Mouse (Mus musculus) limb, embryonic 14.5 days (tissue): ENCODE measurements around the gene Mdp1. TPM values are rescaled to one million over a fixed set of nuclear protein-coding genes. Genes with fewer than 3 reads are reported as not detected.

Source experiments
- ATAC-seq: fragments of 200-750 bp; cut with Nextera tagmentation; 2 replicates; pipeline ENCODE4 v1.8.0; 2017; ENCODE audit warnings: low read depth, moderate number of reproducible peaks, moderate TSS enrichment; ENCODE audit not compliant: low FRiP score
- DNase-seq: peaks from one replicate; pipeline ENCODE4 v3.0.0-alpha.2; 2015; ENCODE audit warnings: low spot score
- H3K27ac ChIP-seq: fragments of 300-500 bp; sonication (generic); replicated peaks from 2 replicates; pipeline ENCODE4 v1.5.1; 2014; ENCODE audit warnings: low read depth, mild to moderate bottlenecking, low read length, moderate library complexity, mixed read lengths
- H3K27me3 ChIP-seq: fragments of 300-500 bp; sonication (generic); 2 replicates; pipeline ENCODE4 v1.6.1; 2014; ENCODE audit warnings: low read length, mixed read lengths; ENCODE audit not compliant: control insufficient read depth, insufficient read depth
- H3K36me3 ChIP-seq: fragments of 300-500 bp; sonication (generic); 2 replicates; pipeline ENCODE4 v1.6.1; 2014; ENCODE audit warnings: mild to moderate bottlenecking, low read length, moderate library complexity, mixed read lengths; ENCODE audit not compliant: control insufficient read depth, insufficient read depth
- H3K4me1 ChIP-seq: fragments of 300-500 bp; sonication (generic); 2 replicates; pipeline ENCODE4 v1.6.1; 2014; ENCODE audit warnings: antibody characterized with exemption, low read length, mixed read lengths; ENCODE audit not compliant: control insufficient read depth, insufficient read depth
- H3K4me2 ChIP-seq: fragments of 300-500 bp; sonication (generic); replicated peaks from 2 replicates; pipeline ENCODE4 v1.6.1; 2014; ENCODE audit warnings: low read depth, mild to moderate bottlenecking, low read length, moderate library complexity; ENCODE audit not compliant: severe bottlenecking
- H3K4me3 ChIP-seq: fragments of 300-500 bp; sonication (generic); replicated peaks from 2 replicates; pipeline ENCODE4 v1.5.1; 2014; ENCODE audit warnings: low read length
- H3K9ac ChIP-seq: fragments of 300-500 bp; sonication (generic); 2 replicates; pipeline ENCODE4 v1.6.1; 2014; ENCODE audit warnings: mild to moderate bottlenecking, low read depth, low read length, moderate library complexity; ENCODE audit not compliant: severe bottlenecking
- H3K9me3 ChIP-seq: fragments of 300-500 bp; sonication (generic); 2 replicates; pipeline ENCODE4 v1.6.1; 2016; ENCODE audit warnings: low read length; ENCODE audit not compliant: control insufficient read depth
- POLR2A ChIP-seq: fragments of 200-500 bp; IDR thresholded peaks from 2 replicates; pipeline ENCODE4 v1.8.0; 2012; ENCODE audit warnings: inconsistent platforms, mild to moderate bottlenecking, moderate library complexity, borderline replicate concordance; ENCODE audit not compliant: insufficient read depth, insufficient read length; ENCODE audit errors: extremely low read depth
- WGBS: fragments of 180-500 bp; shearing (Covaris S2); extraction: QIAGEN DNeasy Blood & Tissue Kit; methylation state at CpG from one replicate; pipeline ENCODE4 v1.1.7; 2014; 5-methylcytosine and 5-hydroxymethylcytosine counted together
- polyA plus RNA-seq, 2 experiments: library from polyadenylated mRNA; depleted of rRNA in 1 of 2; stranded (reverse) in 1 of 2; unstranded in 1 of 2; fragments of >200 nt; fragmentation: Nextera tagmentation in 1 of 2; extraction: Ambion mirVana in 1 of 2; gene quantifications; 2 replicates each; pipeline versions ENCODE4 v1.2.1 to v1.2.3; 2012 to 2014

The Mdp1 gene
- polyA plus RNA-seq, 2 experiments: 49.7 to 53.7 TPM

- DNase-seq (no peak), ATAC-seq (no peak)
- Histone ChIP-seq H3K4me1 (peaks cover 5% of the 10 kb centered on the region), H3K9me3 (no peaks in the 10 kb centered on the region), H3K27me3 (no peaks in the 10 kb centered on the region), H3K9ac (no peak overlapping the region), H3K4me2 (no peak overlapping the region), H3K36me3 (peaks cover 22% of the 10 kb centered on the region), H3K27ac (no peak overlapping the region), H3K4me3 (no peak overlapping the region)
- 86% methylated on average over 3 of the region's 3 CpGs for WGBS
- no peak for TF ChIP-seq POLR2A
Observed at GRCm38 (mm10) chr14:55656935-55657334, 3.4 kb downstream of the Mdp1 start.

- TF ChIP-seq POLR2A: no peak
Observed at GRCm38 (mm10) chr14:55651528-55651927, 8.8 kb downstream of the Mdp1 start.

GRCm38 (mm10) chr14:55649884-55650283, 10.4 kb downstream of the Mdp1 start, which contains the start of gene Tssk4:
Tssk4 (plus strand) TSS chr14:55650184.
- Histone ChIP-seq H3K9me3 (no peaks in the 10 kb centered on the region), H3K36me3 (0 out of 2 replicates have a peak, but pooled peaks cover 8% of the 10 kb centered on the region), H3K4me3 (no peak within 1 kb of the TSS), H3K4me1 (0 out of 2 replicates have a peak, but pooled peaks cover under 1% of the 10 kb centered on the region), H3K27me3 (no peaks in the 10 kb centered on the region), H3K27ac (no peak within 1 kb of the TSS), H3K4me2 (no peak within 1 kb of the TSS), H3K9ac (no peak within 1 kb of the TSS)
- ATAC-seq (no peak), DNase-seq (no peak)
- 100% methylated on average over 2 of the region's 2 CpGs for WGBS
- TF ChIP-seq POLR2A: no peak

More at GRCm38 (mm10) chr14:55651528-55651927, 8.8 kb downstream of the Mdp1 start:
- Histone ChIP-seq H3K27me3 (no peaks in the 10 kb centered on the region), H3K4me2 (no peak overlapping the region), H3K9me3 (no peaks in the 10 kb centered on the region), H3K9ac (no peak overlapping the region), H3K4me3 (no peak overlapping the region), H3K27ac (no peak overlapping the region), H3K36me3 (0 out of 2 replicates have a peak, but pooled peaks cover under 1% of the 10 kb centered on the region), H3K4me1 (no peaks in the 10 kb centered on the region)
- no peak for ATAC-seq
- no peak for DNase-seq
- 83% methylated on average over 7 of the region's 7 CpGs for WGBS

GRCm38 (mm10) chr14:55644261-55644888, 15.9 kb downstream of the Mdp1 start:
- DNase-seq: no peak
- Histone ChIP-seq H3K27ac (no peak overlapping the region), H3K36me3 (peaks cover 29% of the 10 kb centered on the region), H3K4me1 (peaks cover 13% of the 10 kb centered on the region), H3K4me2 (peak overlapping the region; percentile 81), H3K9ac (peak overlapping the region; percentile 91), H3K4me3 (peak overlapping the region; percentile 77), H3K27me3 (no peaks in the 10 kb centered on the region), H3K9me3 (no peaks in the 10 kb centered on the region)
- WGBS: 33% methylated on average over 17 of the region's 17 CpGs
- no peak for TF ChIP-seq POLR2A
- ATAC-seq: no peak

- Histone ChIP-seq H3K4me2 (peak within 1 kb of the TSS; percentile 81), H3K36me3 (peaks cover 40% of the 10 kb centered on the region), H3K9ac (peak within 1 kb of the TSS; percentile 91), H3K4me1 (peaks cover 13% of the 10 kb centered on the region), H3K9me3 (no peaks in the 10 kb centered on the region), H3K27ac (peak within 1 kb of the TSS; percentile 97), H3K27me3 (no peaks in the 10 kb centered on the region), H3K4me3 (peak within 1 kb of the TSS; percentile 77)
- TF ChIP-seq POLR2A: peak; percentile 33; the same call in 1 of the 2 replicates
- ATAC-seq (peak; percentile 89), DNase-seq (peak; percentile 77)
- WGBS: under 1% methylated on average over 73 of the region's 89 CpGs
Observed at GRCm38 (mm10) chr14:55643060-55643907, 17.0 kb downstream of the Mdp1 start, which contains the start of gene Tm9sf1. Tm9sf1 (minus strand) TSS chr14:55643806.
